Mouse (Mus musculus) liver, embryonic 12.5 days (tissue): ENCODE measurements around the gene Dscam. TPM values are rescaled to one million over a fixed set of nuclear protein-coding genes. Genes with fewer than 3 reads are reported as not detected.

ENCODE experiments used
- ATAC-seq: fragments of 200-750 bp; cut with Nextera tagmentation; 2 replicates; pipeline ENCODE4 v1.8.0; 2017; ENCODE audit warnings: moderate number of reproducible peaks, mild to moderate bottlenecking, moderate library complexity
- H3K27ac ChIP-seq: fragments of 300-500 bp; sonication (generic); 2 replicates; pipeline ENCODE4 v1.5.1; 2016; ENCODE audit warnings: mild to moderate bottlenecking
- H3K27me3 ChIP-seq: fragments of 300-500 bp; sonication (generic); replicated peaks from 2 replicates; pipeline ENCODE4 v1.6.1; 2016; ENCODE audit warnings: mild to moderate bottlenecking, moderate library complexity
- H3K36me3 ChIP-seq: fragments of 300-500 bp; sonication (generic); 2 replicates; pipeline ENCODE4 v1.6.1; 2016; ENCODE audit warnings: mild to moderate bottlenecking, moderate library complexity
- H3K4me1 ChIP-seq: fragments of 300-500 bp; sonication (generic); 2 replicates; pipeline ENCODE4 v1.6.1; 2016
- H3K4me2 ChIP-seq: fragments of 300-500 bp; sonication (generic); 2 replicates; pipeline ENCODE4 v1.6.1; 2016; ENCODE audit warnings: mild to moderate bottlenecking, moderate library complexity
- H3K4me3 ChIP-seq: fragments of 300-500 bp; sonication (generic); 2 replicates; pipeline ENCODE4 v1.5.1; 2016; ENCODE audit warnings: mild to moderate bottlenecking, moderate library complexity
- H3K9ac ChIP-seq: fragments of 300-500 bp; sonication (generic); 2 replicates; pipeline ENCODE4 v1.6.1; 2016; ENCODE audit warnings: mild to moderate bottlenecking, moderate library complexity
- H3K9me3 ChIP-seq: fragments of 300-500 bp; sonication (generic); replicated peaks from 2 replicates; pipeline ENCODE4 v1.6.1; 2016; ENCODE audit warnings: mild to moderate bottlenecking, moderate library complexity
- WGBS: fragments of 180-500 bp; shearing (Covaris S2); methylation state at CpG from one replicate; pipeline ENCODE4 v1.1.7; 2016; ENCODE audit not compliant: insufficient replicate concordance; 5-methylcytosine and 5-hydroxymethylcytosine counted together
- polyA plus RNA-seq: library from polyadenylated mRNA; unstranded; fragments of >200 nt; fragmentation: Nextera tagmentation; extraction: Ambion mirVana; gene quantifications from 2 replicates; pipeline ENCODE4 v1.2.1, GENCODE M21; 2016

Gene Dscam
- polyA plus RNA-seq, 1 experiment from 2014 or later = not detected

- no peak for ATAC-seq
- Histone ChIP-seq H3K9ac (no peak overlapping the region), H3K27me3 (no peaks in the 10 kb centered on the region), H3K36me3 (no peaks in the 10 kb centered on the region), H3K27ac (no peak overlapping the region), H3K4me1 (peaks cover 14% of the 10 kb centered on the region), H3K4me3 (no peak overlapping the region), H3K4me2 (no peak overlapping the region), H3K9me3 (no peaks in the 10 kb centered on the region)
- 56% methylated on average over 5 of the region's 5 CpGs for WGBS
Measured at GRCm38 (mm10) chr16:96742475-96743255, 427.9 kb downstream of the Dscam start.

- Histone ChIP-seq H3K4me2 (no peak overlapping the region), H3K27me3 (no peaks in the 10 kb centered on the region), H3K9ac (no peak overlapping the region), H3K4me1 (peaks cover 14% of the 10 kb centered on the region), H3K4me3 (no peak overlapping the region), H3K9me3 (no peaks in the 10 kb centered on the region), H3K27ac (no peak overlapping the region), H3K36me3 (no peaks in the 10 kb centered on the region)
- ATAC-seq = peak; percentile 90
- WGBS = 33% methylated on average over 1 of the region's 1 CpGs
Measured at GRCm38 (mm10) chr16:96741336-96741735, 429.2 kb downstream of the Dscam start.

- ATAC-seq = no peak
- no peaks in the 10 kb centered on the region for H3K27me3 ChIP-seq
- no peak overlapping the region for H3K9ac ChIP-seq
- no peaks in the 10 kb centered on the region for H3K36me3 ChIP-seq
- H3K4me1 ChIP-seq = peaks cover 14% of the 10 kb centered on the region
- H3K27ac ChIP-seq = no peak overlapping the region
- WGBS = 57% methylated on average over 7 of the region's 7 CpGs
- H3K9me3 ChIP-seq = no peaks in the 10 kb centered on the region
- no peak overlapping the region for H3K4me3 ChIP-seq
- H3K4me2 ChIP-seq = no peak overlapping the region
Measured at GRCm38 (mm10) chr16:96740073-96741055, 430.2 kb downstream of the Dscam start.

- H3K4me1 ChIP-seq = peaks cover 9% of the 10 kb centered on the region
- 71% methylated on average over 1 of the region's 1 CpGs for WGBS
- H3K27me3 ChIP-seq = no peaks in the 10 kb centered on the region
- H3K4me2 ChIP-seq = no peak overlapping the region
- no peak overlapping the region for H3K4me3 ChIP-seq
- H3K9me3 ChIP-seq = no peaks in the 10 kb centered on the region
- no peaks in the 10 kb centered on the region for H3K36me3 ChIP-seq
- no peak overlapping the region for H3K9ac ChIP-seq
- ATAC-seq = no peak
- no peak overlapping the region for H3K27ac ChIP-seq
Measured at GRCm38 (mm10) chr16:96736501-96736900, 434.1 kb downstream of the Dscam start.

- Histone ChIP-seq H3K27ac (no peak overlapping the region), H3K27me3 (0 out of 2 replicates have a peak, but pooled peaks cover 4% of the 10 kb centered on the region), H3K4me2 (no peak overlapping the region), H3K9me3 (no peaks in the 10 kb centered on the region), H3K4me3 (no peak overlapping the region), H3K36me3 (no peaks in the 10 kb centered on the region), H3K4me1 (no peaks in the 10 kb centered on the region), H3K9ac (no peak overlapping the region)
- WGBS = 59% methylated on average over 3 of the region's 3 CpGs
- ATAC-seq = no peak
Measured at GRCm38 (mm10) chr16:96730881-96731280, 439.7 kb downstream of the Dscam start.

- Histone ChIP-seq H3K4me2 (no peak overlapping the region), H3K4me3 (no peak overlapping the region), H3K36me3 (no peaks in the 10 kb centered on the region), H3K27me3 (0 out of 2 replicates have a peak, but pooled peaks cover 4% of the 10 kb centered on the region), H3K9me3 (no peaks in the 10 kb centered on the region), H3K4me1 (no peaks in the 10 kb centered on the region), H3K27ac (no peak overlapping the region), H3K9ac (no peak overlapping the region)
- ATAC-seq = no peak
- 33% methylated on average over 13 of the region's 13 CpGs for WGBS
Measured at GRCm38 (mm10) chr16:96727836-96728774, 442.4 kb downstream of the Dscam start.

- Histone ChIP-seq H3K9ac (no peak overlapping the region), H3K9me3 (no peaks in the 10 kb centered on the region), H3K27ac (no peak overlapping the region), H3K4me3 (no peak overlapping the region), H3K4me1 (no peaks in the 10 kb centered on the region), H3K27me3 (0 out of 2 replicates have a peak, but pooled peaks cover 4% of the 10 kb centered on the region), H3K36me3 (no peaks in the 10 kb centered on the region), H3K4me2 (no peak overlapping the region)
- WGBS = 74% methylated on average over 8 of the region's 8 CpGs
- no peak for ATAC-seq
Measured at GRCm38 (mm10) chr16:96725071-96725724, 445.4 kb downstream of the Dscam start.

GRCm38 (mm10) chr16:96724591-96724990 is 446.0 kb downstream of the Dscam start:
- 51% methylated on average over 5 of the region's 5 CpGs for WGBS

GRCm38 (mm10) chr16:96724123-96724522 is 446.4 kb downstream of the Dscam start:
- 0 out of 2 replicates have a peak, but pooled peaks cover 4% of the 10 kb centered on the region for H3K27me3 ChIP-seq
- H3K9me3 ChIP-seq = no peaks in the 10 kb centered on the region
- no peaks in the 10 kb centered on the region for H3K4me1 ChIP-seq
- no peak overlapping the region for H3K4me3 ChIP-seq
- ATAC-seq = no peak
- WGBS = 64% methylated on average over 3 of the region's 3 CpGs
- no peak overlapping the region for H3K9ac ChIP-seq
- no peaks in the 10 kb centered on the region for H3K36me3 ChIP-seq
- no peak overlapping the region for H3K4me2 ChIP-seq
- H3K27ac ChIP-seq = no peak overlapping the region

More at GRCm38 (mm10) chr16:96724591-96724990, 446.0 kb downstream of the Dscam start:
- no peak for ATAC-seq
- Histone ChIP-seq H3K4me1 (no peaks in the 10 kb centered on the region), H3K36me3 (no peaks in the 10 kb centered on the region), H3K4me3 (no peak overlapping the region), H3K27ac (no peak overlapping the region), H3K9ac (no peak overlapping the region), H3K4me2 (no peak overlapping the region), H3K9me3 (no peaks in the 10 kb centered on the region), H3K27me3 (0 out of 2 replicates have a peak, but pooled peaks cover 4% of the 10 kb centered on the region)

GRCm38 (mm10) chr16:96723066-96723669 is 447.4 kb downstream of the Dscam start:
- H3K36me3 ChIP-seq = no peaks in the 10 kb centered on the region
- no peak overlapping the region for H3K4me2 ChIP-seq
- no peaks in the 10 kb centered on the region for H3K9me3 ChIP-seq
- 57% methylated on average over 2 of the region's 2 CpGs for WGBS
- H3K4me3 ChIP-seq = no peak overlapping the region
- H3K27ac ChIP-seq = no peak overlapping the region
- H3K9ac ChIP-seq = no peak overlapping the region
- no peak for ATAC-seq
- H3K27me3 ChIP-seq = 0 out of 2 replicates have a peak, but pooled peaks cover 4% of the 10 kb centered on the region
- H3K4me1 ChIP-seq = no peaks in the 10 kb centered on the region
